Comparison of ENCODE assay signal across 15 mouse cellular contexts in genomic region chr4:102239102-102239501, GRCm38 (mm10).
DNase-seq lines count a peak whose midpoint lies in the region; ATAC-seq and TF ChIP-seq lines count a peak whose summit lies in the region.
"Had no signal": no experiment of that assay in that cellular context is flagged by ENCODE, and none has a peak within 500 bp of the region (broad histone marks: within the 10 kb centered on the region; RNA-seq: fewer than 3 reads in every experiment).

No protein-coding gene starts in this region.

- H3K9me3 ChIP-seq in forebrain, embryonic 14.5 days (replicated peaks; ENCODE audit: control insufficient read depth, low read length): no peaks in the 10 kb centered on the region
- H3K9me3 ChIP-seq in forebrain, embryonic 11.5 days (ENCODE audit: control insufficient read depth, low read length): no peaks in the 10 kb centered on the region
- no peaks in the 10 kb centered on the region for H3K9me3 ChIP-seq in midbrain, embryonic 16.5 days (replicated peaks; ENCODE audit: control insufficient read depth, low read length, poor library complexity, severe bottlenecking)
- H3K9me3 ChIP-seq in midbrain, postnatal 0 days (ENCODE audit: low read length): no peaks in the 10 kb centered on the region
- H3K9me3 ChIP-seq: embryonic facial prominence, embryonic 15.5 days; heart, embryonic 12.5 days; hindbrain, embryonic 10.5 days; intestine, embryonic 15.5 days had no signal

- 44% methylated on average over 2 of the region's 2 CpGs for WGBS in forebrain, embryonic 14.5 days
- WGBS in forebrain, embryonic 11.5 days: 63% methylated on average over 2 of the region's 2 CpGs
- 17% methylated on average over 2 of the region's 2 CpGs for WGBS in midbrain, embryonic 16.5 days
- WGBS in midbrain, postnatal 0 days: 26% methylated on average over 2 of the region's 2 CpGs

- no peak overlapping the region for H3K9ac ChIP-seq in forebrain, embryonic 14.5 days (ENCODE audit: low read length)
- no peak overlapping the region for H3K9ac ChIP-seq in forebrain, embryonic 11.5 days (ENCODE audit: low read length)
- H3K9ac ChIP-seq in midbrain, embryonic 16.5 days (ENCODE audit: low read depth, low read length): no peak overlapping the region
- H3K9ac ChIP-seq in midbrain, postnatal 0 days (replicated peaks; ENCODE audit: low read length, poor library complexity, severe bottlenecking): no peak overlapping the region
- H3K9ac ChIP-seq: embryonic facial prominence, embryonic 15.5 days; heart, embryonic 12.5 days; intestine, embryonic 15.5 days had no signal

- H3K4me3 ChIP-seq in forebrain, embryonic 14.5 days (ENCODE audit: low read depth, low read length): no peak overlapping the region
- no peak overlapping the region for H3K4me3 ChIP-seq in forebrain, embryonic 11.5 days (ENCODE audit: low read depth, low read length)
- no peak overlapping the region for H3K4me3 ChIP-seq in layer of hippocampus, adult 2 months
- no peak overlapping the region for H3K4me3 ChIP-seq in midbrain, embryonic 16.5 days (ENCODE audit: low read depth, low read length)
- no peak overlapping the region for H3K4me3 ChIP-seq in midbrain, postnatal 0 days (ENCODE audit: low read depth, low read length)
- H3K4me3 ChIP-seq: embryonic facial prominence, embryonic 15.5 days; erythroblast, embryonic 14.5 days; gastrocnemius, adult 2 months; heart, embryonic 12.5 days; hindbrain, embryonic 10.5 days; intestine, embryonic 15.5 days had no signal

- H3K36me3 ChIP-seq in forebrain, embryonic 14.5 days (ENCODE audit: control insufficient read depth, insufficient read depth, low read length): no peaks in the 10 kb centered on the region
- H3K36me3 ChIP-seq in forebrain, embryonic 11.5 days (ENCODE audit: control insufficient read depth, insufficient read depth, low read length): no peaks in the 10 kb centered on the region
- H3K36me3 ChIP-seq in midbrain, embryonic 16.5 days (ENCODE audit: control insufficient read depth, insufficient read depth, low read length): no peaks in the 10 kb centered on the region
- no peaks in the 10 kb centered on the region for H3K36me3 ChIP-seq in midbrain, postnatal 0 days (ENCODE audit: insufficient read depth, low read length)
- H3K36me3 ChIP-seq: embryonic facial prominence, embryonic 15.5 days; heart, embryonic 12.5 days; hindbrain, embryonic 10.5 days; intestine, embryonic 15.5 days had no signal

- peaks cover 25% of the 10 kb centered on the region for H3K4me1 ChIP-seq in forebrain, embryonic 14.5 days (ENCODE audit: control insufficient read depth, insufficient read depth, low read length)
- no peaks in the 10 kb centered on the region for H3K4me1 ChIP-seq in forebrain, embryonic 11.5 days (replicated peaks; ENCODE audit: control insufficient read depth, insufficient read depth, low read length)
- peaks cover 10% of the 10 kb centered on the region for H3K4me1 ChIP-seq in midbrain, embryonic 16.5 days (ENCODE audit: control insufficient read depth, insufficient read depth, low read length)
- H3K4me1 ChIP-seq in midbrain, postnatal 0 days (ENCODE audit: insufficient read depth, low read length): no peaks in the 10 kb centered on the region
- H3K4me1 ChIP-seq: embryonic facial prominence, embryonic 15.5 days; intestine, embryonic 15.5 days had no signal

- no peak overlapping the region for H3K4me2 ChIP-seq in forebrain, embryonic 14.5 days (ENCODE audit: low read length)
- no peak overlapping the region for H3K4me2 ChIP-seq in forebrain, embryonic 11.5 days (ENCODE audit: low read depth, low read length, severe bottlenecking)
- H3K4me2 ChIP-seq in midbrain, embryonic 16.5 days (ENCODE audit: low read length): no peak overlapping the region
- H3K4me2 ChIP-seq in midbrain, postnatal 0 days (ENCODE audit: low read depth, low read length, poor library complexity, severe bottlenecking): no peak overlapping the region
- H3K4me2 ChIP-seq: embryonic facial prominence, embryonic 15.5 days; heart, embryonic 12.5 days; intestine, embryonic 15.5 days had no signal

- TF ChIP-seq CTCF in layer of hippocampus, adult 2 months (conservative IDR thresholded peaks at IDR 0.05): no peak
- TF ChIP-seq CTCF in midbrain, postnatal 0 days (IDR thresholded peaks at IDR 0.05): no peak

- H3K27me3 ChIP-seq in forebrain, embryonic 14.5 days (replicated peaks; ENCODE audit: control insufficient read depth, insufficient read depth, low read length): no peaks in the 10 kb centered on the region
- no peaks in the 10 kb centered on the region for H3K27me3 ChIP-seq in forebrain, embryonic 11.5 days (ENCODE audit: control insufficient read depth, insufficient read depth, low read length)
- no peaks in the 10 kb centered on the region for H3K27me3 ChIP-seq in midbrain, embryonic 16.5 days (ENCODE audit: control insufficient read depth, insufficient read depth, low read depth, low read length)
- H3K27me3 ChIP-seq in midbrain, postnatal 0 days (ENCODE audit: insufficient read depth, low read length): no peaks in the 10 kb centered on the region
- H3K27me3 ChIP-seq: embryonic facial prominence, embryonic 15.5 days; heart, embryonic 12.5 days; intestine, embryonic 15.5 days had no signal

- peak; percentile 43; the same call in 1 of the 2 replicates for ATAC-seq in forebrain, embryonic 14.5 days
- ATAC-seq in forebrain, embryonic 11.5 days (replicated peaks; ENCODE audit: low FRiP score): no peak
- peak; percentile 66; the same call in 1 of the 2 replicates for ATAC-seq in midbrain, embryonic 16.5 days
- ATAC-seq in midbrain, postnatal 0 days (ENCODE audit: low FRiP score): no peak
- ATAC-seq: intestine, embryonic 15.5 days had no signal

- H3K27ac ChIP-seq in forebrain, embryonic 14.5 days (ENCODE audit: low read depth, low read length): peak overlapping the region; percentile 50; the same call in 1 of the 2 replicates
- no peak overlapping the region for H3K27ac ChIP-seq in forebrain, embryonic 11.5 days (ENCODE audit: low read depth, low read length)
- H3K27ac ChIP-seq in layer of hippocampus, adult 2 months: peak overlapping the region; percentile 93
- H3K27ac ChIP-seq in midbrain, embryonic 16.5 days (ENCODE audit: low read length): no peak overlapping the region
- H3K27ac ChIP-seq in midbrain, postnatal 0 days (ENCODE audit: low read depth, low read length): no peak overlapping the region
- H3K27ac ChIP-seq: embryonic facial prominence, embryonic 15.5 days; gastrocnemius, adult 2 months; intestine, embryonic 15.5 days had no signal

- DNase-seq in forebrain, embryonic 14.5 days (ENCODE audit: low spot score): peak; percentile 59
- DNase-seq in forebrain, embryonic 11.5 days (ENCODE audit: low spot score): no peak
- no peak for DNase-seq in layer of hippocampus, adult 2 months (ENCODE audit: low spot score in 2 of 2)
- DNase-seq in layer of hippocampus, postnatal 14 days (ENCODE audit: low spot score in 2 of 2): no peak
- DNase-seq in midbrain, postnatal 0 days (ENCODE audit: low spot score): no peak
- no peak for DNase-seq in adrenal gland, postnatal 36 days
- DNase-seq: adrenal gland, postnatal 14 days; gastrocnemius, adult 2 months; gastrocnemius, postnatal 25 days had no signal

Comparison
In these comparisons a context has a peak if more than half of its experiments do, and no peak if none do; other contexts are left out.
1. ATAC-seq: peak in forebrain, embryonic 14.5 days (single experiment) and midbrain, embryonic 16.5 days (single experiment); none in forebrain, embryonic 11.5 days (single experiment) and midbrain, postnatal 0 days (single experiment).
2. H3K27ac ChIP-seq: peak in forebrain, embryonic 14.5 days (single experiment) and layer of hippocampus, adult 2 months (single experiment); none in forebrain, embryonic 11.5 days (single experiment), midbrain, embryonic 16.5 days (single experiment) and midbrain, postnatal 0 days (single experiment).